Mouse (Mus musculus): ENCODE measurements around the gene Klkb1. TPM values are rescaled to one million over a fixed set of nuclear protein-coding genes. Genes with fewer than 3 reads are reported as not detected.

The Klkb1 gene
- total RNA-seq, 2 experiments from 2014 or later: not detected

DNA sequence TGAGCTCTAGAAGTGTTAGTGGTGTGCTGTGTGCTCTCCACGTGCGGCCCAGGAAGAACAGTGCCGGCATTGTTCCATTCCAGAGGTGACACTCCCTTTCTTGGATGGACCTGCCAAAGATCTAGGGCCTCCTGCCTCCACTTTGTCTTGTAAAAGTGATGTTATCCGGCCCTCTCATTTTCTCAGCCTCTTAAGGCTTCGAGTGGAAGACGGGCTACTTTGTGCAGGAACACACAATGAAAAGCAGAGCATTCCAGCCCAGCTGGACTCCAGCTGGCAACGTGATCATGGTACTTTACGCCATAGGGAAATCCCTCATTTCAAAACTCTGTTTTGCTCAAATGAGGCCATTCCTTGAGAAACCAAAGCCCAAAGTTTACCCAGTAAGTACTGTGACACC, 27.7 kb downstream of the Klkb1 start:
- no peak overlapping the region for H3K27ac ChIP-seq
- intact Hi-C loops (cut with DNase I): no loop called here
- no peak for TF ChIP-seq CTCF (IDR thresholded peaks at IDR 0.05)
- no peak overlapping the region for H3K4me3 ChIP-seq
- no peak for DNase-seq (ENCODE audit: extremely low spot score in 1 of 2, low spot score in 2 of 2)

DNA sequence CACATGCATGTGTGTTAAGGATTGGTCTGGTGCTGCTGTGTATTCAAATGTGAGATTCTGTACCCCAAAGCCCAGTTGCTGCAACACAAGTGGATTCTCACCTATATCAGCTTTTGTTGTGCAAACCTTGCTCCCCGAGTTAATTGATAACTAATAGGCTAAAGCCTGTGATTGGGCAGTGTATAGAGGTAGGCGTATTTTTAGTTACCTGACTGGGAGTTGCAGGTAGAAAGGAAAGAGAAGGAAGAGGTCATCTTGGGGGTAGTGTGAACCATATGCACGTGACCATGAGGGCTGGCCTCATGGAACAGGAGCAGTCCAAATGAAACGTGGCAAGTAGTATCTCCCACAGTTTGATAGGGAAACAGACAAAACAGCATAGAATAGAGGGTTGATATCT, 29.7 kb downstream of the Klkb1 start:
- Histone ChIP-seq H3K4me3 (no peak overlapping the region), H3K27ac (no peak overlapping the region)
- no peak for TF ChIP-seq CTCF (IDR thresholded peaks at IDR 0.05)
- intact Hi-C loops (cut with DNase I): no loop called here
- no peak for DNase-seq (ENCODE audit: extremely low spot score in 1 of 2, low spot score in 2 of 2)

DNA sequence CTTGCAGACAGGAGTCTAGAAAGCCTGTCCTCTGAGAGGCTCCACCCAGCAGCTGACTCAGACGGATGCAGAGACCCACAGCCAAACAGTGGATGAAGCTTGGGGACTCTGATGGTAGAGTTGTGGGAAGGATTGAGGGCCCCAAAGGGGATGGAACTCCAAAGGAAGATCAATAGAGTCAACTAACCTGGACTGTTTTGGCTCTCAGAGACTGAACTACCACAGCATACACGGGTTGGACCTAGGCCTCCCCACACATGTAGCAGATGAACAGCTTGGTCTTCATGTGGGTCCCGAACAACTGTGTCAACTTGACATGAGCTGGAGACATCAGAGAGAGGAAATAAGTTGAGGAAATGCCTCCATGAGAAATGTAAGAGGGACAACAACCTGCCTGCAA, 31.8 kb downstream of the Klkb1 start:
- Histone ChIP-seq H3K4me3 (no peak overlapping the region), H3K27ac (no peak overlapping the region)
- TF ChIP-seq CTCF (IDR thresholded peaks at IDR 0.05): no peak
- intact Hi-C loops (cut with DNase I): no loop called here
- DNase-seq (ENCODE audit: extremely low spot score in 1 of 2, low spot score in 2 of 2): no peak

DNA sequence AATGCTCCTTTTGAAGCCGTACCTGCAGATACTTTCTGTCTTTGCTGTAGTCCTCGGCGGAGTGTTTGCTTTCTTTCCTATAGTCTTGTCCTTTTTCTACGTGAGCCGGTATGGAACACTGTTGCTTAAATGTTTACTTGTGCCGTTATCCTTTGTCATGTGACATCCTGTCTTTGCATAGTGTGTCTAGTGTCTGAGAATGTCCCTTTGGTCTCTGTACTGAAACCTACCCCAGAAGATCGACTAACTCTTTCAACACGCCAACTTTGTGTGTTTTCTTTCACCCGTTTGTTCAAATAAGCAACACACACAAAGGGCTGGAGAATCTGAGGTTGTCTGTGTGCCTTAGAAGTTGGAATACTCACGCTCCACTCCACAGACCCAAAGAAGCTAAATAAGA, 32.7 kb downstream of the Klkb1 start, which contains the start of gene F11:
Gene F11 (minus strand): TSS at position 112 of the 400 bp plus-strand sequence.
- Histone ChIP-seq H3K4me3 (no peak within 1 kb of the TSS), H3K27ac (no peak within 1 kb of the TSS)
- no peak for TF ChIP-seq CTCF (IDR thresholded peaks at IDR 0.05)
- intact Hi-C loops (cut with DNase I): no loop called here
- no peak for DNase-seq (ENCODE audit: extremely low spot score in 1 of 2, low spot score in 2 of 2)

DNA sequence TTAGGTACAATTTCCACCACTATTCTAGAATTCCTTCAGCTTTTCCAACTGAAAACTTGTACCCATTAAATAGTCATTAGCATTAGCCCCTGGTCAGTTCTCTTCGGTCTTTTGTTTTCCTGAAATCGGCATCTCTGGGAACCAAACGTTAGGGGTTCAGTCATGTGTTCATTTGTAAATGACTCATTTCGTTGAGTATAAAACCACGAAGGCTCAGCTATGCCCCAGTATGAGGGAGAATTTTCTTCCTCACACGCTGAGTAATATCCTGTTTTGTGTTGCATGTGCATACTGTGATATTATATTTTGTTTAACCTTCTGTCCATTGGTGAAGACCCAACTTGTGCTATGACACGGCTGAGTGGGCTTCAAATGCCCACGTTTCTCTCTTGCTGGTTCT, 36.2 kb downstream of the Klkb1 start:
- H3K4me3 ChIP-seq: no peak overlapping the region
- no peak for TF ChIP-seq CTCF (IDR thresholded peaks at IDR 0.05)
- H3K27ac ChIP-seq: no peak overlapping the region
- DNase-seq (ENCODE audit: extremely low spot score in 1 of 2, low spot score in 2 of 2): no peak
- intact Hi-C loops (cut with DNase I): no loop called here

DNA sequence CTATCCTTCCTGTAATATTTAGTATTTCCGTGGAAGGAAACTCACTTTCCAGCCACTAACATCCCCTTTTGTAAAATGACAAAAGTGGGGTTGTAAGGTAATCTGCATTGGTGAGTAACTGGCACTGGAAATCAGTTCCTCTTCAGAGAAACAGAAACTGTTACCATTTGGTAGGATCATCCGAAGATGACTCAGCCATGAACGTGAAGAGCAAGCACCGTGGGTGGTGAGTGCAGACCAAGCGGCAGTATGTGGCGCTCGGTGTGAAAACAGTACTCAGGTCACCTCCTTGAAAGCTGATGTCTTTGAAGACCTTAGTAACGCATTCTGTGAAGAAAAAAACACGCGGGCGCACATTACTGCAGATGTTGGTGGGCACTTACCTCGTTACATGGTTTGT, 39.6 kb downstream of the Klkb1 start:
- intact Hi-C loops (cut with DNase I): no loop called here
- no peak overlapping the region for H3K27ac ChIP-seq
- DNase-seq (ENCODE audit: extremely low spot score in 1 of 2, low spot score in 2 of 2): no peak
- no peak for TF ChIP-seq CTCF (IDR thresholded peaks at IDR 0.05)
- H3K4me3 ChIP-seq: no peak overlapping the region

DNA sequence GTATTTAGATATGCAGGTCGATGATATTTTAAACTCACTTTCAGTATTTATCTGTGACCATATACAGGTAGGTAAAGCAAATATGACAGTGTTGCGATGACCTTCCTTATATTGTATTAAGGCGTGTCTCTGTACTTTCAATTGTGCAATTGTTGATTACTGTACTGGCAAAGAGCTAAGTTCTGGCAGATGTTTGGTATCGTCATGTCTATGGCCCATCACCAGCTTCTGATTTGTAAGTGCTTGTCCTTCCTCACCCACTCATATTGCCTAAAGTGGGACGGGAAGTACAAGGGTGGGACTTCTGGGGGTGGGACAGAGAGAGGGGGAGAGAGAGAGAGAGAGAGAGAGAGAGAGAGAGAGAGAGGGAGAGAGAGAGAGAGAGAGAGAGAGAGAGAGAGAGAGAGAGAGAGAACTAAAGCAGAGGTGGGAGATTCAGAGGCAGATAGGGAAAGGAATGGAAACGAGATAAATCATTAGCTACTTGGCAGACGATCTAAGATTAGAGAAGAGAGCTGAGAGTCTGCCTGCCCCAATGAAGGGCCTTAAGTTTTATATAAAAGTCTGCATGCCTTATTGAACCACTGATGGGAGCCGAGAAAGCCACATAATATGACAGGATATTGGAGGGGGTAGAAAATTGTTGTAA, 40.3 kb downstream of the Klkb1 start:
- Histone ChIP-seq H3K27ac (no peak overlapping the region), H3K4me3 (no peak overlapping the region)
- TF ChIP-seq CTCF (IDR thresholded peaks at IDR 0.05): no peak
- DNase-seq (ENCODE audit: extremely low spot score in 1 of 2, low spot score in 2 of 2): no peak
- intact Hi-C loops (cut with DNase I): no loop called here

DNA sequence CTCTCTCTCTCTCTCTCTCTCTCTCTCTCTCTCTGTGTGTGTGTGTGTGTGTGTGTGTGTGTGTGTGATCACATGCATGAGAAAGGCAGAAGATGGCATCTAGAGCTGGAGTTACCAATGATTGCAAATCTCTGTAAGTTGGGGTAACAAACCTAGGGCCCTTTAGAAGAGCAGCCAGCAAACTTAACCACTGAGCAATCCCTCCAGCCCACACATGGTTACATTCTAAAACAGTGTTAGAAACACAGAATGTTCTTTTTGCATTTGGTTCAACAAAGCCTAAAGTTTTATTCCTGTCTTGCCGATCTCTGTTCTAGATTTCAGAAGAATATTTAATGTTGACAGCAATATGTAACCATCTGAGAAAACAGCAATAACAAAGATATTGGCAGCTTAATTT, 41.1 kb downstream of the Klkb1 start:
- H3K4me3 ChIP-seq: no peak overlapping the region
- H3K27ac ChIP-seq: no peak overlapping the region
- no peak for DNase-seq (ENCODE audit: extremely low spot score in 1 of 2, low spot score in 2 of 2)
- intact Hi-C loops (cut with DNase I): no loop called here
- TF ChIP-seq CTCF (IDR thresholded peaks at IDR 0.05): no peak

DNA sequence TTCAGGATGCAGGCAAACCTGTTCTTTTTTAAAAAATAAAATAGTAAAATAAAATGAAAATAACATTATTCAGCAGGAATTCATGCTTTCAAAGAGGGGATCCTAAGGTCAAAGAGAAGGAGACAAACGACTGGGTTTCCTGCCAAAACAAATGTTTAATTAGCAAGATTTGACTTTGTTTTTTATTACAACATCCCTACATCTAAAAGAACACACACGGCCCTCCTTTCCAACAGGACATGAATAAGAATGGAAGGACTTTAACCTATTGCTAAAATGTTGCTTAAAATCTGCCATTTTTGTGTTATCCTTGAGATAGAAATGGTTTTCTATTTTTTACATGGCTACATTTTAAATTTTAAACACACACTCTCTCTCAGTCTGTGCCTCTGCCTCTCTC, 41.5 kb downstream of the Klkb1 start:
- intact Hi-C loops (cut with DNase I): no loop called here
- no peak for DNase-seq (ENCODE audit: extremely low spot score in 1 of 2, low spot score in 2 of 2)
- no peak for TF ChIP-seq CTCF (IDR thresholded peaks at IDR 0.05)
- no peak overlapping the region for H3K4me3 ChIP-seq
- no peak overlapping the region for H3K27ac ChIP-seq

DNA sequence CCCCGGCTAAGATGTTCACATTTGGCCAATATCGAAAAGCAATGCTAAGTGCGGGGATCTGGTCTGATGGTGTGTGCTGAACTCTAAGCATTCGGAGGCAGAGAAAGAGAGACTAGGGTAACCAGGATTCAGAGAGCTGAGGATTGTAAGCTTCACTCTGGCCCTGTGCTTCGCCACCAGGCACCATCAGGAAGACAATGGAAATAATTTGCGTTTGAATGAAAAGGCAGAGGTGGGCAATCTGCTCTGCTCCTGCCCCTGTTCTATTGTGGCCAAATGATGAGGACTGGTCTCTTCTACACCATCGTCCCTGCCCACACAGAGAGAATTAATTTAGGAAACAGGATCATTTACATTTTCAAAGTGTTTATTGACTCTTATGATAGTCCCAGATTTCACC, 48.4 kb downstream of the Klkb1 start:
- no peak overlapping the region for H3K27ac ChIP-seq
- no peak overlapping the region for H3K4me3 ChIP-seq
- no peak for DNase-seq (ENCODE audit: extremely low spot score in 1 of 2, low spot score in 2 of 2)
- no peak for TF ChIP-seq CTCF (IDR thresholded peaks at IDR 0.05)
- intact Hi-C loops (cut with DNase I): no loop called here

DNA sequence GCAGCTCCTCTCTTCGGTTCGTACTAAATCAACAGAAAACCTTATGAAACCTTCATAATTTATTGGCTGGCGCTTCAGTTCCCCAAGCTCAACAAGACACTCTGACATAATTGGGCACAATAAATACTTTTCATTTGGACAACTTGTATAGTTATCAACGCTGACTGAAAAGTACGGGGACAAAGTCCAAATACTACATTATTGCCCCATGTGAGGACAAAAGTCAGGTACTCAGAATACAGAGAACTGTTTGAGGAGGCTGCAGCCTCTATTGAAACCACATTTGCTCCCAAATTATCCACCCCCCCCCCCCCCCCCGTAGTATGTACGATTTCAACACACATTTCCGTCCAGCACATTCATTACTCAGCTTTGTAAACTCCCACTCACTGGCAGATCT, 55.3 kb downstream of the Klkb1 start:
- intact Hi-C loops (cut with DNase I): loop anchor here (5.0 kb wide), 2 partner anchors 187 to 302 kb away; partner anchors contain the start of gene Fat1
- DNase-seq (ENCODE audit: extremely low spot score in 1 of 2, low spot score in 2 of 2): no peak
- Histone ChIP-seq H3K27ac (no peak overlapping the region), H3K4me3 (no peak overlapping the region)
- TF ChIP-seq CTCF (IDR thresholded peaks at IDR 0.05): no peak

DNA sequence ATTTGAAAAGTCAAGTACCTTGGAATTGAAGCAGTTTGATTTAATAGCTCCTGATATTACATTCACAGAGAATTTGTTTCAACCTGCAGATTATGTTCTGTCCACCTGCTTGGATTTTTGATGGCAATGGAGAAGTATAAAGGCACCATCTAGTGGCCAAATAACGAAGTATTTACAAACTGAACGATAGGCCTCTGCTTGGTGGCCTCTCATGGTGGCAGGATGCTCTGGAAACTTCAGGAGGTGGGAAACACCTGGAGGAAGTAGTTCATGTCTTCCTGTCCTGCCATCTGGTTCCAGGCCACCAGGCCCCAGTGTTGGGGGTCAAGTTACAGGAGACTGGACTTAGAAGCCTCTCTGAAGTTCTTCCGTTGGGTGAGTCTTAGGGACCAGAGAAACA, 56.4 kb downstream of the Klkb1 start:
- TF ChIP-seq CTCF (IDR thresholded peaks at IDR 0.05): peak; percentile 78
- intact Hi-C loops (cut with DNase I): loop anchor here (1.0 to 5.0 kb wide), 3 partner anchors 170 to 301 kb away; partner anchors contain the start of gene Fat1
- DNase-seq (ENCODE audit: extremely low spot score in 1 of 2, low spot score in 2 of 2): peak in 1 of 2 experiments; percentile 25
- Histone ChIP-seq H3K27ac (no peak overlapping the region), H3K4me3 (no peak overlapping the region)

All from left cerebral cortex, adult 2 months (tissue).